Mouse (Mus musculus) erythroblast, embryonic 14.5 days (primary cell): ENCODE results near the gene Stk10. TPM values are rescaled to one million over a fixed set of nuclear protein-coding genes. Genes with fewer than 3 reads are reported as not detected.

Source experiments
- H3K27me3 ChIP-seq: 2 replicates; pipeline ENCODE4 v1.6.1; 2012; ENCODE audit warnings: inconsistent platforms; ENCODE audit not compliant: control insufficient read depth
- H3K36me3 ChIP-seq: 2 replicates; pipeline ENCODE4 v1.6.1; 2012; ENCODE audit warnings: mild to moderate bottlenecking, inconsistent platforms; ENCODE audit not compliant: control insufficient read depth
- H3K4me1 ChIP-seq: 2 replicates; pipeline ENCODE4 v1.6.1; 2012; ENCODE audit warnings: inconsistent platforms; ENCODE audit not compliant: control insufficient read depth
- H3K4me3 ChIP-seq: replicated peaks from 2 replicates; pipeline ENCODE3; 2012; ENCODE audit warnings: moderate library complexity, mild to moderate bottlenecking, inconsistent platforms
- H3K9me3 ChIP-seq: 2 replicates; pipeline ENCODE4 v1.6.1; 2012; ENCODE audit warnings: low read length, inconsistent platforms, mixed read lengths; ENCODE audit not compliant: control insufficient read depth
- GATA1 ChIP-seq: IDR thresholded peaks from 2 replicates; pipeline ENCODE4 v1.6.1; 2012; ENCODE audit warnings: low read length, inconsistent platforms, mixed read lengths
- TAL1 ChIP-seq: IDR thresholded peaks from 3 replicates; pipeline ENCODE4 v1.6.1; 2012; ENCODE audit warnings: low read length, inconsistent platforms, mixed read lengths
- polyA plus RNA-seq: library from polyadenylated mRNA; stranded (reverse); fragments of >175 nt; gene quantifications from 2 replicates; pipeline ENCODE4 v1.2.3, GENCODE M21; 2012

Stk10 gene
- polyA plus RNA-seq, 1 experiment, result 3.8 TPM

- no peaks in the 10 kb centered on the region for H3K9me3 ChIP-seq
- peaks cover 42% of the 10 kb centered on the region for H3K36me3 ChIP-seq
- no peak overlapping the region for H3K4me3 ChIP-seq
- TF ChIP-seq TAL1, result no peak
- no peak for TF ChIP-seq GATA1
- peaks cover 2% of the 10 kb centered on the region for H3K4me1 ChIP-seq
- no peaks in the 10 kb centered on the region for H3K27me3 ChIP-seq
Observed at GRCm38 (mm10) chr11:32623912-32624311, 90.8 kb downstream of the Stk10 start.

- no peak overlapping the region for H3K4me3 ChIP-seq
- no peaks in the 10 kb centered on the region for H3K9me3 ChIP-seq
- TF ChIP-seq TAL1 (no peak), GATA1 (no peak)
- peaks cover 26% of the 10 kb centered on the region for H3K36me3 ChIP-seq
- peaks cover 2% of the 10 kb centered on the region for H3K4me1 ChIP-seq
- H3K27me3 ChIP-seq, result no peaks in the 10 kb centered on the region; the same call in 1 of the 2 replicates
Observed at GRCm38 (mm10) chr11:32625677-32626076, 92.6 kb downstream of the Stk10 start.

GRCm38 (mm10) chr11:32626079-32626478 is 93.0 kb downstream of the Stk10 start:
- H3K36me3 ChIP-seq, result peaks cover 22% of the 10 kb centered on the region
- peaks cover 2% of the 10 kb centered on the region for H3K4me1 ChIP-seq
- no peak for TF ChIP-seq TAL1
- TF ChIP-seq GATA1, result no peak
- no peaks in the 10 kb centered on the region for H3K9me3 ChIP-seq
- H3K27me3 ChIP-seq, result no peaks in the 10 kb centered on the region; the same call in 1 of the 2 replicates
- no peak overlapping the region for H3K4me3 ChIP-seq

GRCm38 (mm10) chr11:32627900-32628299 is 94.8 kb downstream of the Stk10 start:
- no peak overlapping the region for H3K4me3 ChIP-seq
- H3K36me3 ChIP-seq, result peaks cover 6% of the 10 kb centered on the region
- peaks cover 2% of the 10 kb centered on the region for H3K4me1 ChIP-seq
- no peaks in the 10 kb centered on the region; the same call in 1 of the 2 replicates for H3K27me3 ChIP-seq
- no peaks in the 10 kb centered on the region for H3K9me3 ChIP-seq
- TF ChIP-seq GATA1 (no peak), TAL1 (no peak)

- H3K4me1 ChIP-seq, result peaks cover 9% of the 10 kb centered on the region
- no peaks in the 10 kb centered on the region; the same call in 1 of the 2 replicates for H3K27me3 ChIP-seq
- no peak overlapping the region for H3K4me3 ChIP-seq
- TF ChIP-seq TAL1, result no peak
- no peak for TF ChIP-seq GATA1
- H3K9me3 ChIP-seq, result no peaks in the 10 kb centered on the region
- H3K36me3 ChIP-seq, result no peaks in the 10 kb centered on the region
Observed at GRCm38 (mm10) chr11:32629713-32630211, 96.7 kb downstream of the Stk10 start.

- H3K4me3 ChIP-seq, result no peak overlapping the region
- no peaks in the 10 kb centered on the region for H3K36me3 ChIP-seq
- TF ChIP-seq TAL1 (no peak), GATA1 (no peak)
- H3K27me3 ChIP-seq, result no peaks in the 10 kb centered on the region; the same call in 1 of the 2 replicates
- peaks cover 16% of the 10 kb centered on the region for H3K4me1 ChIP-seq
- no peaks in the 10 kb centered on the region for H3K9me3 ChIP-seq
Observed at GRCm38 (mm10) chr11:32632671-32633070, 99.6 kb downstream of the Stk10 start.

- no peak overlapping the region for H3K4me3 ChIP-seq
- TF ChIP-seq GATA1 (no peak), TAL1 (no peak)
- H3K27me3 ChIP-seq, result no peaks in the 10 kb centered on the region; the same call in 1 of the 2 replicates
- H3K4me1 ChIP-seq, result peaks cover 19% of the 10 kb centered on the region
- H3K9me3 ChIP-seq, result no peaks in the 10 kb centered on the region
- no peaks in the 10 kb centered on the region; the same call in 1 of the 2 replicates for H3K36me3 ChIP-seq
Observed at GRCm38 (mm10) chr11:32633542-32633941, 100.4 kb downstream of the Stk10 start.

GRCm38 (mm10) chr11:32634143-32634542 is 101.0 kb downstream of the Stk10 start:
- Histone ChIP-seq H3K27me3 (no peaks in the 10 kb centered on the region; the same call in 1 of the 2 replicates), H3K4me3 (no peak overlapping the region), H3K9me3 (no peaks in the 10 kb centered on the region), H3K4me1 (peaks cover 20% of the 10 kb centered on the region), H3K36me3 (no peaks in the 10 kb centered on the region; the same call in 1 of the 2 replicates)
- TF ChIP-seq TAL1, result no peak
- no peak for TF ChIP-seq GATA1

GRCm38 (mm10) chr11:32634842-32635241 is 101.7 kb downstream of the Stk10 start:
- Histone ChIP-seq H3K4me1 (peaks cover 21% of the 10 kb centered on the region), H3K36me3 (no peaks in the 10 kb centered on the region; the same call in 1 of the 2 replicates), H3K27me3 (no peaks in the 10 kb centered on the region), H3K9me3 (no peaks in the 10 kb centered on the region), H3K4me3 (no peak overlapping the region)
- TF ChIP-seq GATA1 (no peak), TAL1 (no peak)
